Mouse (Mus musculus) layer of hippocampus, adult 9-11 months (tissue): ENCODE data around the gene Exoc4.

Experiments used
- DNase-seq: peaks from one replicate; pipeline ENCODE4 v3.0.0; 2022

Gene Exoc4

GRCm38 (mm10) chr6:33958281-33958680, 709.4 kb downstream of the Exoc4 start:
- no peak for DNase-seq

GRCm38 (mm10) chr6:33960766-33961165, 711.9 kb downstream of the Exoc4 start:
- no peak for DNase-seq

- no peak for DNase-seq
These were observed 714.2 kb downstream of the Exoc4 start for GRCm38 (mm10) chr6:33963092-33963491.

GRCm38 (mm10) chr6:33965571-33965970, 716.7 kb downstream of the Exoc4 start:
- DNase-seq, result no peak

- no peak for DNase-seq
These were observed 719.9 kb downstream of the Exoc4 start for GRCm38 (mm10) chr6:33968746-33969145.

DNA sequence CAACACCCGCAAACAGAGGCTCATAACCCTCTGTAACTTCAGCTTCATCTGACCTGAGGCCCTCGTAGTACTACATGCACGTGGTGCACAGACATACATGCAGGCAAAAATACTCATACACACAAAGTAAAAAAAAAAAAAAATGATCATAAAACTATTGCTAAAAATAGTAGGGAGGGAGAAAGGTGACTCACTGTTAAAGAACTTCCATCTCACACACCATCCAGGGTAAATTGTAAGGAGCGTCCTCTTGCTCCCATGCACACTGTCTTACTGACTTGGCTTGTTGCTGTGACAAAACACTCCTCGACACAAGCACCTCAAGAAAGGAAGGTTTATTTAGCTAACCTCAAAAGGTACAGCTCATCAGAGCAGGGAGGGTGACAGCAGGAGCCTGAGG, 723.9 kb downstream of the Exoc4 start:
- DNase-seq, result no peak

GRCm38 (mm10) chr6:33976576-33976975, 727.7 kb downstream of the Exoc4 start:
- DNase-seq, result no peak

DNA sequence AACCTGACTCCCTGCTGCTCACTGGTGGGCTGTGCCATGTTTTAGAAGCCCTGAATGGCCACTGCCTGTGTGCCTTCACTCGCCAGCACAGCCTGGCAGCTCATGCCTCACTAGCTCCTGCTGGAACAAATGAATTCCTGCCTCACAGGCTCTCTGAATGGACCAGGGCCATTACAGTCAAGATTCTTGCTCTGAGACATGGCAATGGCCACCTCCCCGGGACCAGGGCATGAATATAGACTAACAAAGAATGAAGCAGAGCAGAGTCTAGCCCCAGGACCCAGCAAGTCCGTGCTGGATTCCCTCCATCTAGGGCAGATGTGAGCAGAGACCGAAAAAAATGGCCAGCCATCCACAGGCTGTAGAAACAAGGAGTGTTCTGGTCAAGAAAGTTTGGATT, 728.6 kb downstream of the Exoc4 start:
- no peak for DNase-seq

- DNase-seq, result no peak
These were observed 729.0 kb downstream of the Exoc4 start for GRCm38 (mm10) chr6:33977880-33978279.

- no peak for DNase-seq
These were observed 733.8 kb downstream of the Exoc4 start for GRCm38 (mm10) chr6:33982709-33983108.

GRCm38 (mm10) chr6:33987132-33987531, 738.2 kb downstream of the Exoc4 start:
- no peak for DNase-seq

- DNase-seq, result no peak
These were observed 743.5 kb downstream of the Exoc4 start for GRCm38 (mm10) chr6:33992213-33993034.

DNA sequence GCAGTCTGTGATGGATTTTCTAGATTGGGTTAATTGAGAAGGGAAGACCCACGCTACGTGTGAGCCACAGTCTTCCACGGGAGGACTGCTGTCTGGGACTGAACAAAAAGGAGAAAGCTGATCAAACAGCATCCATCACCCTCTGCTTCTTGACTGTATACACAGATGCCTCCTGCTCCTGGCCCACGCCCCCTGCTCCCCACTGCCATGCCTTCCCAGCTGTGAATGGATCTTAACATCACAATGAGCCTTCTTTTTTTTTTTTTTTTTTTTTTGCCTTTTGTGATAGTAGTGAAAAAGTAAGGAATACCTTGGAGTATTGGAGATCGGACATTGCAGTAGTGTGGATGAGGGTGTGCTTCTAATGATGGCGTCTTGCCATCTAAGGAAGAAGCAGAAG, 745.0 kb downstream of the Exoc4 start:
- DNase-seq, result no peak

DNA sequence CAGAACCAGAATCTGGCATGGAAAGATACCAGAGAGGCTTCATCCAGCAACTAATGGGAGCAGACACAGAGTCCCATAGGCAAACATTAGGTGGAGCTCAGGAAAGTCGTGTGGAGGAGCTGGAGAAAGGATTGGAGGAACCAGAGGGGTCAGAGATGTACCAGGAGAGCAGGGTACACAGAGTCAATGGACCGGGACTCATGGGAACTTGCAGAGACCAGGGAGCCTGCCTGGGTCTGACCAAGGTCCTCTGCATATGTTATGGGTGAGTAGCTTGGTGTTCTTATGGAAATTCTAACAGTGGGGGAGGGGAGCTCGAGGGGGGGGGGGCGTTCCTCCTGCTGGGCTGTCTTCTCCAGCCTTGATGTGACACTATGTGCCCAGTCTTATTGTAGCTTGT, 749.7 kb downstream of the Exoc4 start:
- DNase-seq, result no peak

DNA sequence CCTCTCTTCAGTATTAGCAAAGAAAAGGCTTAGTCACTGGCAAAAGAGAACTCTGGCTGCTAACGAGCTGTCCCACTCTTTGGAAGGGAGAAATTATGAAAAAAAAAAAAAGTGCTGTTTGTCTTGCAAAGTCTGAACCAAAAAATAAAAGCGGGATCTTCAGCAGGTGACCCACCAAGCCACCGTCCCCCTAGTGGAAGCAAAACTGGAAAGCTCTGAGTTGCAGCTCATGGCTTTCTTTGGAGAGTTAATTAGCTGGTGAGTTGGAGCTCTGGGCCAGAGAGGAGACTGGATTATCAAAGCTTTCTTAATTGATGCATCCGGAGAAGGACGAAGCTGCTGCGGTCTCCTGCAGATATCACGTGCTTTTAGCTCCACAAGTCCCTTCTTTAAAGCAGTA, 750.6 kb downstream of the Exoc4 start:
- no peak for DNase-seq

DNA sequence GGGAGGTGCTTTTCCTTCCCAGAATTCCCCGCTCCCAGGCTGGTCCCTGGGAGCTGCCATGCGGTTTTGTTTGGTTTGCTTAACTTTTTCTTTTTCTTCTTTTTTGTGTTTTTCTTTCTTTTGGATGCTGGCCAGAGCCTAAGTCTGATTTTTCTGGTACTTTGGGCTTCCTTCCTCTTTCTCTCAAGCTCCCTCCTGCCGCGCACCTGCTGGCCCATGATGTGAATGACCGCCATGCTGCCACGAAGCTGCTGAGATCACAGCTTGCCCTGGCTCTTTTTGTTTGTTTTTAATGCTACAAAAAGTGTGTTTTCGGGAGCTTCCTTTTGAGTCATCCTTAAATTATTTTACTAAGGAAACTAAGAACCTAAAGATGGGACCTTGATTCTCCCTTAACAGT, 751.8 kb downstream of the Exoc4 start:
- no peak for DNase-seq

DNA sequence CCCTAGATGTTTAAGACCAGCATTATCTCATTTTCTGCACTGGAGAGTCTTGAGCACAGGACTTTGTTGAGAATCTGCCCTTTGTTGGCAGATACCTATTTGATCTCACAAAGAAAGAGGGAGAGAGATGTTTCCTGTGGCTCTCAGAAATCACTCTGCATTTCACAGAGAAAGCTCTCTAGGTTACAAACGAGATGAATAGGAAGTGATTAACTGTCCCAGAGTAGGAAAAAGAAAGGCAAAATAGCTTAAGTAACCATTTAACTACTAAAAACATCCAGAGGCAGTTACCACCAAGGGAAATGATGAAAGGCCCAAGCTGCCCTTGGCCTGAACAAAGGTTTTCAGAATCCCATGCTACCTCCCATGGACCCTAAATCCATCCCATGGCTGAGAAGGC, 754.1 kb downstream of the Exoc4 start:
- no peak for DNase-seq

GRCm38 (mm10) chr6:34013469-34013868, 764.6 kb downstream of the Exoc4 start:
- no peak for DNase-seq
